Mouse (Mus musculus) cortical plate, adult 2 months (tissue): ENCODE results near the gene Emc10.

ENCODE experiments used
- CTCF ChIP-seq: fragments of 200-500 bp; IDR thresholded peaks from 2 replicates; pipeline ENCODE4 v1.5.1; 2011; ENCODE audit warnings: mild to moderate bottlenecking, control low read depth, low read length; ENCODE audit not compliant: insufficient read depth; ENCODE audit errors: extremely low read depth
- POLR2A ChIP-seq: fragments of 200-500 bp; IDR thresholded peaks from 2 replicates; pipeline ENCODE4 v1.6.1; 2011; ENCODE audit warnings: mild to moderate bottlenecking, low read length, control low read depth; ENCODE audit not compliant: insufficient read depth; ENCODE audit errors: extremely low read depth

DNA sequence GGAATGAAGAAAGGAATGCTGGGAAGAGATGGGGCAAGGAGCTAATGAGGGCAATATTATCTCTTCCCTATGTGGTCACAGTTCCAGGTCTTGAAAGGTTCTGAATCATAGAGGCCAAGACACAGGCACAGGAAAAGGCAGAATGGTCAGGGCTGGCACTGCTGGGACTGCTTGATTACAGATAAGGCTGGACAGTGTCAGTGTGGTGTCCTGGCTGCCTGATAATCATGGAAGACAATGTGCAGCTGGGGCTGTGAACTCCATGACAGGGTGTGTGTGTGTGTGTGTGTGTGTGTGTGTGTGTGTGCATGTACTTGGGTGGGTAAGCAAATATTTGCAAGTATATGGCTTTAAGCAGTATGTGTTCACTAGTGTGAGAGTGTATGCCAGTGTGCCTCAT, 11.2 kb upstream of the Emc10 start:
- no peak for TF ChIP-seq CTCF
- no peak for TF ChIP-seq POLR2A
